ENCODE assay signal across 22 mouse cellular contexts in the genomic region with DNA sequence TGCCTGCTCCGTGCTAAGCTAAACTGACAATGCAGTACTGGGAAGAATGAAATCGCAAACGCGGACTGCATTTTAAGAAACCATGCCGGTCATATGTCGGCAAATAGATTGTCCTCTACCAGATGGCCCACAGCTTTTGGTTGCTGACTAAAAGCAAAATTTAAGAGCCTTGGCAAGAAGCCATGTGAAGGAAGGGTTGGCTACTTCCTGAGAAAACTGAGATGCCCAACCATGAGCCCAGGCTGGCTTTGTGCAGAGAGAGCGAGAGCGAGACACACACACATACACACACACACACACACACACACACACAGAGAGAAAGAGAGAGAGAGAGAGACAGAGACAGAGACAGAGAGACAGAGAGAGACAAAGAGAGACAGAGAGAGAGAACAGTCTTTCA.
DNase-seq lines count a peak whose midpoint lies in the region; ATAC-seq and TF ChIP-seq lines count a peak whose summit lies in the region.
"Had no signal": no experiment of that assay in that cellular context is flagged by ENCODE, and none has a peak within 500 bp of the region (broad histone marks: within the 10 kb centered on the region; RNA-seq: fewer than 3 reads in every experiment).

No protein-coding gene starts in this region.

- H3K4me3 ChIP-seq in forebrain, postnatal 0 days (ENCODE audit: low read depth, low read length), result no peak overlapping the region
- H3K4me3 ChIP-seq in forebrain, embryonic 11.5 days (ENCODE audit: low read depth, low read length), result no peak overlapping the region
- no peak overlapping the region for H3K4me3 ChIP-seq in lung, embryonic 14.5 days (ENCODE audit: low read depth, low read length)
- H3K4me3 ChIP-seq in lung, postnatal 0 days (ENCODE audit: low read depth, low read length), result no peak overlapping the region
- no peak overlapping the region for H3K4me3 ChIP-seq in stomach, embryonic 14.5 days (ENCODE audit: low read depth, low read length)
- no peak overlapping the region for H3K4me3 ChIP-seq in stomach, postnatal 0 days (ENCODE audit: low read depth, low read length)
- H3K4me3 ChIP-seq: embryonic facial prominence, embryonic 10.5 days; heart, adult 2 months; heart, embryonic 15.5 days; hindbrain, embryonic 15.5 days had no signal

- no peaks in the 10 kb centered on the region for H3K4me1 ChIP-seq in forebrain, postnatal 0 days (ENCODE audit: insufficient read depth)
- no peaks in the 10 kb centered on the region for H3K4me1 ChIP-seq in forebrain, embryonic 11.5 days (replicated peaks; ENCODE audit: control insufficient read depth, insufficient read depth, low read length)
- peaks cover 30% of the 10 kb centered on the region for H3K4me1 ChIP-seq in lung, embryonic 14.5 days (ENCODE audit: insufficient read depth)
- H3K4me1 ChIP-seq in lung, postnatal 0 days (ENCODE audit: insufficient read depth, low read depth, low read length), result peaks cover 9% of the 10 kb centered on the region; the same call in 1 of the 2 replicates
- peaks cover 25% of the 10 kb centered on the region for H3K4me1 ChIP-seq in stomach, embryonic 14.5 days (ENCODE audit: control insufficient read depth, insufficient read depth, low read length)
- H3K4me1 ChIP-seq in stomach, postnatal 0 days (replicated peaks; ENCODE audit: control insufficient read depth, insufficient read depth), result peaks cover 8% of the 10 kb centered on the region
- H3K4me1 ChIP-seq: hindbrain, embryonic 15.5 days had no signal

- no peak overlapping the region for H3K9ac ChIP-seq in forebrain, postnatal 0 days
- H3K9ac ChIP-seq in forebrain, embryonic 11.5 days (ENCODE audit: low read length), result no peak overlapping the region
- no peak overlapping the region for H3K9ac ChIP-seq in lung, embryonic 14.5 days
- H3K9ac ChIP-seq in lung, postnatal 0 days (replicated peaks; ENCODE audit: low read depth), result no peak overlapping the region
- no peak overlapping the region for H3K9ac ChIP-seq in stomach, embryonic 14.5 days (replicated peaks; ENCODE audit: low read depth, low read length)
- no peak overlapping the region for H3K9ac ChIP-seq in stomach, postnatal 0 days (ENCODE audit: low read length)
- H3K9ac ChIP-seq: heart, embryonic 15.5 days; hindbrain, embryonic 15.5 days had no signal

- no peaks in the 10 kb centered on the region for H3K36me3 ChIP-seq in forebrain, postnatal 0 days (ENCODE audit: insufficient read depth)
- no peaks in the 10 kb centered on the region for H3K36me3 ChIP-seq in forebrain, embryonic 11.5 days (ENCODE audit: control insufficient read depth, insufficient read depth, low read length)
- no peaks in the 10 kb centered on the region for H3K36me3 ChIP-seq in lung, embryonic 14.5 days (ENCODE audit: insufficient read depth)
- no peaks in the 10 kb centered on the region for H3K36me3 ChIP-seq in lung, postnatal 0 days (ENCODE audit: insufficient read depth, low read length)
- H3K36me3 ChIP-seq in stomach, embryonic 14.5 days (ENCODE audit: control insufficient read depth, insufficient read depth, low read length), result no peaks in the 10 kb centered on the region
- H3K36me3 ChIP-seq in stomach, postnatal 0 days (ENCODE audit: control insufficient read depth, insufficient read depth, low read length), result no peaks in the 10 kb centered on the region
- H3K36me3 ChIP-seq: embryonic facial prominence, embryonic 10.5 days; G1E; heart, embryonic 15.5 days; hindbrain, embryonic 15.5 days had no signal

- TF ChIP-seq CTCF in forebrain, postnatal 0 days (IDR thresholded peaks at IDR 0.05; ENCODE audit: low read depth), result no peak
- no peak for TF ChIP-seq CTCF in lung, embryonic 14.5 days (IDR thresholded peaks at IDR 0.05; ENCODE audit: low read depth)
- TF ChIP-seq CTCF in lung, postnatal 0 days (IDR thresholded peaks at IDR 0.05), result no peak
- TF ChIP-seq CTCF in stomach, postnatal 0 days (IDR thresholded peaks at IDR 0.05; ENCODE audit: low read depth), result no peak

- H3K27me3 ChIP-seq in forebrain, postnatal 0 days (ENCODE audit: insufficient read depth, low read length), result no peaks in the 10 kb centered on the region
- no peaks in the 10 kb centered on the region for H3K27me3 ChIP-seq in forebrain, embryonic 11.5 days (ENCODE audit: control insufficient read depth, insufficient read depth, low read length)
- no peaks in the 10 kb centered on the region for H3K27me3 ChIP-seq in lung, embryonic 14.5 days (ENCODE audit: insufficient read depth, low read length)
- no peaks in the 10 kb centered on the region for H3K27me3 ChIP-seq in lung, postnatal 0 days (replicated peaks; ENCODE audit: insufficient read depth, low read length)
- no peaks in the 10 kb centered on the region for H3K27me3 ChIP-seq in stomach, embryonic 14.5 days (ENCODE audit: control insufficient read depth, insufficient read depth, low read length)
- H3K27me3 ChIP-seq in stomach, postnatal 0 days (ENCODE audit: control insufficient read depth, insufficient read depth, low read length), result no peaks in the 10 kb centered on the region
- H3K27me3 ChIP-seq: heart, embryonic 15.5 days; hindbrain, embryonic 15.5 days had no signal

- H3K9me3 ChIP-seq in forebrain, postnatal 0 days (ENCODE audit: low read length), result no peaks in the 10 kb centered on the region
- H3K9me3 ChIP-seq in forebrain, embryonic 11.5 days (ENCODE audit: control insufficient read depth, low read length), result no peaks in the 10 kb centered on the region
- no peaks in the 10 kb centered on the region for H3K9me3 ChIP-seq in lung, embryonic 14.5 days (ENCODE audit: low read depth, low read length)
- no peaks in the 10 kb centered on the region for H3K9me3 ChIP-seq in lung, postnatal 0 days (ENCODE audit: low read length)
- no peaks in the 10 kb centered on the region for H3K9me3 ChIP-seq in stomach, embryonic 14.5 days (ENCODE audit: control insufficient read depth, low read depth, low read length)
- H3K9me3 ChIP-seq in stomach, postnatal 0 days (ENCODE audit: control insufficient read depth, low read length), result no peaks in the 10 kb centered on the region
- H3K9me3 ChIP-seq: embryonic facial prominence, embryonic 10.5 days; heart, embryonic 15.5 days; hindbrain, embryonic 15.5 days had no signal

- peak; percentile 42 to 52 for DNase-seq in cerebellum, postnatal 10 days
- no peak for DNase-seq in cerebellum, adult 11-12 months
- peak; percentile 22 for DNase-seq in forebrain, postnatal 0 days
- DNase-seq in forebrain, embryonic 11.5 days (ENCODE audit: low spot score), result no peak
- DNase-seq in lung, embryonic 14.5 days, result peak; percentile 77
- DNase-seq in lung, postnatal 0 days (ENCODE audit: low spot score), result no peak
- no peak for DNase-seq in stomach, postnatal 0 days (ENCODE audit: low spot score)
- DNase-seq: adrenal gland, adult 8-10 months; adrenal gland, postnatal 36 days; B cell, adult 2 months; cerebellum, adult 18-20 months; cerebellum, adult 9-11 months; gastrocnemius, postnatal 14 days; heart, adult 2 months; heart, postnatal 14 days had no signal

- H3K27ac ChIP-seq in forebrain, postnatal 0 days (ENCODE audit: low read depth, low read length), result no peak overlapping the region
- H3K27ac ChIP-seq in forebrain, embryonic 11.5 days (ENCODE audit: low read depth, low read length), result no peak overlapping the region
- no peak overlapping the region for H3K27ac ChIP-seq in lung, embryonic 14.5 days (ENCODE audit: low read depth)
- no peak overlapping the region for H3K27ac ChIP-seq in lung, postnatal 0 days (ENCODE audit: low read length)
- no peak overlapping the region for H3K27ac ChIP-seq in stomach, embryonic 14.5 days (ENCODE audit: low read length)
- H3K27ac ChIP-seq in stomach, postnatal 0 days (replicated peaks), result no peak overlapping the region
- H3K27ac ChIP-seq: embryonic facial prominence, embryonic 10.5 days; heart, adult 2 months; heart, embryonic 15.5 days; hindbrain, embryonic 15.5 days had no signal

- TF ChIP-seq EP300 in lung, postnatal 0 days (IDR thresholded peaks at IDR 0.05), result no peak
- TF ChIP-seq EP300 in stomach, postnatal 0 days (optimal IDR thresholded peaks at IDR 0.05), result no peak

- peak; percentile 53 for ATAC-seq in forebrain, postnatal 0 days
- ATAC-seq in forebrain, embryonic 11.5 days (replicated peaks; ENCODE audit: low FRiP score), result no peak
- no peak for ATAC-seq in lung, embryonic 14.5 days (ENCODE audit: insufficient read depth)
- ATAC-seq in lung, postnatal 0 days, result no peak
- no peak for ATAC-seq in stomach, embryonic 14.5 days (ENCODE audit: insufficient number of reproducible peaks, insufficient read depth, low FRiP score, low read depth)
- no peak for ATAC-seq in stomach, postnatal 0 days (ENCODE audit: low FRiP score, low TSS enrichment)
- ATAC-seq: CD4-positive, CD25-positive, alpha-beta regulatory T cell, adult 4 months had no signal

- WGBS in forebrain, postnatal 0 days, result 62% methylated on average over 8 of the region's 8 CpGs
- WGBS in forebrain, embryonic 11.5 days, result 92% methylated on average over 8 of the region's 8 CpGs
- WGBS in lung, embryonic 14.5 days, result 51% methylated on average over 8 of the region's 8 CpGs
- 71% methylated on average over 8 of the region's 8 CpGs for WGBS in lung, postnatal 0 days
- WGBS in stomach, embryonic 14.5 days, result 55% methylated on average over 8 of the region's 8 CpGs
- 58% methylated on average over 8 of the region's 8 CpGs for WGBS in stomach, postnatal 0 days

- H3K4me2 ChIP-seq in forebrain, postnatal 0 days (ENCODE audit: low read depth), result no peak overlapping the region
- no peak overlapping the region for H3K4me2 ChIP-seq in forebrain, embryonic 11.5 days (ENCODE audit: low read depth, low read length, severe bottlenecking)
- H3K4me2 ChIP-seq in lung, embryonic 14.5 days, result peak overlapping the region; percentile 20; the same call in 1 of the 2 replicates
- no peak overlapping the region for H3K4me2 ChIP-seq in lung, postnatal 0 days (replicated peaks; ENCODE audit: low read depth, low read length)
- H3K4me2 ChIP-seq in stomach, embryonic 14.5 days (replicated peaks; ENCODE audit: low read depth, low read length), result 0 out of 2 replicates have a peak overlapping the region, but pooled peaks have one; percentile 10
- H3K4me2 ChIP-seq in stomach, postnatal 0 days (replicated peaks; ENCODE audit: low read depth), result no peak overlapping the region
- H3K4me2 ChIP-seq: heart, embryonic 11.5 days; heart, embryonic 15.5 days; hindbrain, embryonic 15.5 days had no signal

Comparison
In these comparisons a context has a peak if more than half of its experiments do, and no peak if none do; other contexts are left out.
1. DNase-seq: peak in cerebellum, postnatal 10 days (2 of 2), forebrain, postnatal 0 days (single experiment) and lung, embryonic 14.5 days (single experiment); none in cerebellum, adult 11-12 months (single experiment), forebrain, embryonic 11.5 days (single experiment), lung, postnatal 0 days (single experiment) and stomach, postnatal 0 days (single experiment).
2. H3K4me2 ChIP-seq: peak in lung, embryonic 14.5 days (single experiment) and stomach, embryonic 14.5 days (single experiment); none in forebrain, postnatal 0 days (single experiment), forebrain, embryonic 11.5 days (single experiment), lung, postnatal 0 days (single experiment) and stomach, postnatal 0 days (single experiment).